Mouse (Mus musculus) cerebellum, adult (tissue): ENCODE results near the gene Rasal2.

Experiments
- ATAC-seq: cut with Nextera tagmentation; 2 replicates; pipeline ENCODE4 v1.9.2; 2017; ENCODE audit warnings: mild to moderate bottlenecking, moderate library complexity, mixed read lengths; ENCODE audit not compliant: insufficient number of reproducible peaks, low FRiP score, low TSS enrichment

The Rasal2 gene

GRCm38 (mm10) chr1:157178988-157179764 is 233.2 kb downstream of the Rasal2 start:
- no peak for ATAC-seq

- no peak for ATAC-seq
Observed at GRCm38 (mm10) chr1:157169292-157169691, 243.1 kb downstream of the Rasal2 start.

- no peak for ATAC-seq
Observed at GRCm38 (mm10) chr1:157168891-157169290, 243.5 kb downstream of the Rasal2 start.

- no peak for ATAC-seq
Observed at GRCm38 (mm10) chr1:157153781-157154180, 258.6 kb downstream of the Rasal2 start.

- no peak for ATAC-seq
Observed at GRCm38 (mm10) chr1:157150107-157150506, 262.3 kb downstream of the Rasal2 start.

GRCm38 (mm10) chr1:157144621-157145020 is 267.8 kb downstream of the Rasal2 start:
- 0 out of 2 replicates have a peak, but pooled peaks have one; percentile 57 for ATAC-seq

- ATAC-seq: no peak
Observed at GRCm38 (mm10) chr1:157143326-157143932, 269.0 kb downstream of the Rasal2 start.

- ATAC-seq: no peak
Observed at GRCm38 (mm10) chr1:157141014-157141413, 271.4 kb downstream of the Rasal2 start.

- no peak for ATAC-seq
Observed at GRCm38 (mm10) chr1:157137854-157138241, 274.5 kb downstream of the Rasal2 start.

GRCm38 (mm10) chr1:157137132-157137853 is 275.1 kb downstream of the Rasal2 start:
- peak; percentile 54; the same call in 1 of the 2 replicates for ATAC-seq

- ATAC-seq: no peak
Observed at GRCm38 (mm10) chr1:157128219-157128618, 284.2 kb downstream of the Rasal2 start.

- no peak for ATAC-seq
Observed at GRCm38 (mm10) chr1:157123836-157124235, 288.6 kb downstream of the Rasal2 start.

- no peak for ATAC-seq
Observed at GRCm38 (mm10) chr1:157119168-157119567, 293.2 kb downstream of the Rasal2 start.

GRCm38 (mm10) chr1:157117440-157117839 is 295.0 kb downstream of the Rasal2 start:
- no peak for ATAC-seq

- ATAC-seq: no peak
Observed at GRCm38 (mm10) chr1:157114492-157114891, 297.9 kb downstream of the Rasal2 start.

- no peak for ATAC-seq
Observed at GRCm38 (mm10) chr1:157110287-157110835, 302.0 kb downstream of the Rasal2 start.

GRCm38 (mm10) chr1:157108580-157108979 is 303.8 kb downstream of the Rasal2 start, which contains the start of gene Tex35:
Gene Tex35 (minus strand): TSS chr1:157108680.
- ATAC-seq: no peak

- ATAC-seq: no peak
Observed at GRCm38 (mm10) chr1:157101122-157101865, 311.1 kb downstream of the Rasal2 start.

- no peak for ATAC-seq
Observed at GRCm38 (mm10) chr1:157095534-157095933, 316.9 kb downstream of the Rasal2 start.

- ATAC-seq: no peak
Observed at GRCm38 (mm10) chr1:157092622-157093021, 319.8 kb downstream of the Rasal2 start.
